Mouse (Mus musculus): ENCODE data around the gene Pigs.

- TF ChIP-seq POLR2A (IDR thresholded peaks at IDR 0.05; ENCODE audit: control insufficient read depth, extremely low read depth, insufficient read depth, low read length, poor library complexity) (no peak), CTCF (IDR thresholded peaks at IDR 0.05; ENCODE audit: borderline replicate concordance, control insufficient read depth, extremely low read depth, insufficient read depth, low read length, poor library complexity) (no peak)
These were observed 17.6 kb downstream of the Pigs start for GRCm38 (mm10) chr11:78345801-78346200.

Data from thymus, adult 2 months (tissue).